Mouse (Mus musculus) MEL (cell line): ENCODE results near the gene Eloa. TPM values are rescaled to one million over a fixed set of nuclear protein-coding genes. Genes with fewer than 3 reads are reported as not detected.

Experiments used
- DNase-seq: peaks from one replicate; pipeline ENCODE4 v3.0.0; 2011; ENCODE audit warnings: low read depth, low spot score
- H3K27ac ChIP-seq: 2 replicates; pipeline ENCODE4 v1.5.1; 2012; ENCODE audit warnings: low read depth, mild to moderate bottlenecking, control low read depth, low read length, moderate library complexity; ENCODE audit not compliant: control insufficient read depth
- H3K27me3 ChIP-seq, 2 experiments: fragments of 150-350 bp in 1 of 2; sonication (generic) in 1 of 2; 2 replicates each; pipeline ENCODE4 v1.6.1; 2012; ENCODE audit warnings: low read length in 2 of 2, mild to moderate bottlenecking in 2 of 2, improper control_type of control experiment in 1 of 2, moderate library complexity in 1 of 2; ENCODE audit not compliant: insufficient read depth in 2 of 2, control insufficient read depth in 1 of 2
- H3K36me3 ChIP-seq, 2 experiments: 2 replicates each; pipeline ENCODE4 v1.6.1; 2012 to 2014; ENCODE audit warnings: low read length in 2 of 2, improper control_type of control experiment in 1 of 2, inconsistent platforms in 1 of 2, mild to moderate bottlenecking in 1 of 2; ENCODE audit not compliant: insufficient read depth in 2 of 2, control insufficient read depth in 1 of 2
- H3K4me1 ChIP-seq, 2 experiments: fragments of 150-350 bp in 1 of 2; sonication (generic) in 1 of 2; 2 replicates each; pipeline ENCODE4 v1.6.1; 2012; ENCODE audit warnings: low read length in 2 of 2, improper control_type of control experiment in 1 of 2, mild to moderate bottlenecking in 1 of 2; ENCODE audit not compliant: insufficient read depth in 2 of 2, control insufficient read depth in 1 of 2
- H3K4me3 ChIP-seq, 2 experiments: fragments of 150-350 bp in 1 of 2; sonication (generic) in 1 of 2; 2 replicates each; pipeline ENCODE4 v1.5.1; 2012; ENCODE audit warnings: low read depth in 2 of 2, low read length in 2 of 2, mild to moderate bottlenecking in 2 of 2, moderate library complexity in 2 of 2, control low read depth in 1 of 2, improper control_type of control experiment in 1 of 2; ENCODE audit not compliant: control insufficient read depth in 1 of 2, insufficient read depth in 1 of 2
- H3K79me2 ChIP-seq: 2 replicates; pipeline ENCODE4 v1.6.1; 2012; ENCODE audit warnings: mild to moderate bottlenecking, low read length, moderate library complexity; ENCODE audit not compliant: control insufficient read depth, poor library complexity, insufficient read depth
- H3K9ac ChIP-seq: 2 replicates; pipeline ENCODE4 v1.6.1; 2012; ENCODE audit warnings: low read depth, mild to moderate bottlenecking, control low read depth, low read length, moderate library complexity; ENCODE audit not compliant: control insufficient read depth, poor library complexity, severe bottlenecking
- H3K9me3 ChIP-seq: fragments of 150-350 bp; sonication (generic); replicated peaks from 2 replicates; pipeline ENCODE4 v1.6.1; 2012; ENCODE audit warnings: mild to moderate bottlenecking, low read length, improper control_type of control experiment, moderate library complexity; ENCODE audit not compliant: insufficient read depth
- BHLHE40 ChIP-seq: IDR thresholded peaks from 2 replicates; pipeline ENCODE4 v1.6.1; 2012; ENCODE audit warnings: low read depth, mild to moderate bottlenecking, inconsistent platforms, low read length, improper control_type of control experiment, borderline replicate concordance
- CHD2 ChIP-seq: IDR thresholded peaks from 2 replicates; pipeline ENCODE4 v1.6.1; 2011; ENCODE audit warnings: low read length, improper control_type of control experiment
- CTCF ChIP-seq, 3 experiments: IDR thresholded peaks in 2 of 3; conservative IDR thresholded peaks in 1 of 3; 2 replicates each; pipeline ENCODE4 v1.5.1; 2011 to 2012; ENCODE audit warnings: low read length in 3 of 3, low read depth in 2 of 3, mild to moderate bottlenecking in 2 of 3, improper control_type of control experiment in 1 of 3, inconsistent platforms in 1 of 3, mixed read lengths in 1 of 3, moderate library complexity in 1 of 3; ENCODE audit not compliant: control insufficient read depth in 1 of 3, insufficient read depth in 1 of 3, poor library complexity in 1 of 3, severe bottlenecking in 1 of 3
- ELF1 ChIP-seq: IDR thresholded peaks from 2 replicates; pipeline ENCODE4 v1.6.1; 2014; ENCODE audit warnings: low read depth, mild to moderate bottlenecking, inconsistent platforms, low read length, improper control_type of control experiment, moderate library complexity
- EP300 ChIP-seq, 2 experiments: IDR thresholded peaks; 2 replicates each; pipeline ENCODE4 v1.6.1; 2011; ENCODE audit warnings: improper control_type of control experiment in 2 of 2, low read length in 2 of 2, low read depth in 1 of 2, mild to moderate bottlenecking in 1 of 2
- GABPA ChIP-seq: IDR thresholded peaks from 2 replicates; pipeline ENCODE4 v1.6.1; 2012; ENCODE audit warnings: low read depth, mild to moderate bottlenecking, inconsistent platforms, low read length, improper control_type of control experiment, moderate library complexity
- GATA1 ChIP-seq: IDR thresholded peaks from 2 replicates; pipeline ENCODE4 v1.6.1; 2011; ENCODE audit warnings: low read depth, low read length, improper control_type of control experiment
- KAT2A ChIP-seq: conservative IDR thresholded peaks from 2 replicates; pipeline ENCODE4 v1.6.1; 2012; ENCODE audit warnings: low read depth, low read length, improper control_type of control experiment, inconsistent platforms
- MEF2A ChIP-seq: IDR thresholded peaks from 2 replicates; pipeline ENCODE4 v1.6.1; 2014; ENCODE audit warnings: low read depth, mild to moderate bottlenecking, inconsistent platforms, low read length, improper control_type of control experiment; ENCODE audit not compliant: poor library complexity, insufficient replicate concordance, severe bottlenecking; ENCODE audit errors: extremely low read depth
- MXI1 ChIP-seq: IDR thresholded peaks from 2 replicates; pipeline ENCODE4 v1.6.1; 2011; ENCODE audit warnings: mild to moderate bottlenecking, low read depth, low read length, improper control_type of control experiment
- MYB ChIP-seq: IDR thresholded peaks from 2 replicates; pipeline ENCODE4 v1.6.1; 2011; ENCODE audit warnings: mild to moderate bottlenecking, low read depth, low read length, improper control_type of control experiment
- MYC ChIP-seq: IDR thresholded peaks from 2 replicates; pipeline ENCODE4 v1.6.1; 2011; ENCODE audit warnings: low read depth, mild to moderate bottlenecking, low read length, improper control_type of control experiment, moderate library complexity
- POLR2AphosphoS2 ChIP-seq: IDR thresholded peaks from 2 replicates; pipeline ENCODE4 v1.6.1; 2011; ENCODE audit warnings: low read length, improper control_type of control experiment
- POLR2AphosphoS5 ChIP-seq: IDR thresholded peaks from 2 replicates; pipeline ENCODE4 v1.6.1; 2012; ENCODE audit warnings: low read depth, borderline replicate concordance, mild to moderate bottlenecking, inconsistent platforms, low read length, moderate library complexity, mixed read lengths
- RAD21 ChIP-seq: IDR thresholded peaks from 2 replicates; pipeline ENCODE4 v1.6.1; 2011; ENCODE audit warnings: mild to moderate bottlenecking, low read depth, low read length, improper control_type of control experiment
- SIN3A ChIP-seq: IDR thresholded peaks from 2 replicates; pipeline ENCODE4 v1.6.1; 2012; ENCODE audit warnings: low read length, improper control_type of control experiment, inconsistent platforms
- SMC3 ChIP-seq: IDR thresholded peaks from 2 replicates; pipeline ENCODE4 v1.6.1; 2011; ENCODE audit warnings: low read depth, low read length, improper control_type of control experiment
- TAL1 ChIP-seq: IDR thresholded peaks from 2 replicates; pipeline ENCODE4 v1.6.1; 2012; ENCODE audit warnings: mild to moderate bottlenecking, inconsistent platforms, low read length, moderate library complexity, mixed read lengths
- TCF12 ChIP-seq: IDR thresholded peaks from 2 replicates; pipeline ENCODE4 v1.6.1; 2014; ENCODE audit warnings: low read depth, mild to moderate bottlenecking, inconsistent platforms, low read length, improper control_type of control experiment, moderate library complexity
- UBTF ChIP-seq: IDR thresholded peaks from 2 replicates; pipeline ENCODE4 v1.6.1; 2012; ENCODE audit warnings: low read depth, mild to moderate bottlenecking, inconsistent platforms, low read length, improper control_type of control experiment, moderate library complexity, borderline replicate concordance; ENCODE audit not compliant: insufficient read depth
- ZC3H11A ChIP-seq: IDR thresholded peaks from 2 replicates; pipeline ENCODE4 v1.6.1; 2012; ENCODE audit warnings: low read depth, mild to moderate bottlenecking, inconsistent platforms, low read length, improper control_type of control experiment
- ZKSCAN1 ChIP-seq: IDR thresholded peaks from 2 replicates; pipeline ENCODE4 v1.6.1; 2012; ENCODE audit warnings: low read depth, mild to moderate bottlenecking, inconsistent platforms, low read length, improper control_type of control experiment, moderate library complexity
- ZNF384 ChIP-seq: IDR thresholded peaks from 2 replicates; pipeline ENCODE4 v1.6.1; 2012; ENCODE audit warnings: low read depth, mild to moderate bottlenecking, inconsistent platforms, low read length, improper control_type of control experiment
- polyA plus RNA-seq, 2 experiments: library from polyadenylated mRNA; stranded (reverse) in 1 of 2; unstranded in 1 of 2; fragments of >175 nt in 1 of 2; fragments of >200 nt in 1 of 2; gene quantifications; 2 replicates each; pipeline versions ENCODE4 v1.2.1 to v1.2.4; 2012; ENCODE audit warnings: low replicate concordance in 2 of 2, low read depth in 1 of 2; ENCODE audit not compliant: insufficient read length in 2 of 2, insufficient read depth in 1 of 2, missing spikeins in 1 of 2
- total RNA-seq: library from RNA; depleted of rRNA; stranded (reverse); fragments of 300-350 nt; gene quantifications from 2 replicates; pipeline ENCODE4 v1.2.3, GENCODE M21; 2012

Eloa gene
- total and polyA plus RNA-seq, 3 experiments: 30.8 to 41.4 (median 34.1) TPM

DNA sequence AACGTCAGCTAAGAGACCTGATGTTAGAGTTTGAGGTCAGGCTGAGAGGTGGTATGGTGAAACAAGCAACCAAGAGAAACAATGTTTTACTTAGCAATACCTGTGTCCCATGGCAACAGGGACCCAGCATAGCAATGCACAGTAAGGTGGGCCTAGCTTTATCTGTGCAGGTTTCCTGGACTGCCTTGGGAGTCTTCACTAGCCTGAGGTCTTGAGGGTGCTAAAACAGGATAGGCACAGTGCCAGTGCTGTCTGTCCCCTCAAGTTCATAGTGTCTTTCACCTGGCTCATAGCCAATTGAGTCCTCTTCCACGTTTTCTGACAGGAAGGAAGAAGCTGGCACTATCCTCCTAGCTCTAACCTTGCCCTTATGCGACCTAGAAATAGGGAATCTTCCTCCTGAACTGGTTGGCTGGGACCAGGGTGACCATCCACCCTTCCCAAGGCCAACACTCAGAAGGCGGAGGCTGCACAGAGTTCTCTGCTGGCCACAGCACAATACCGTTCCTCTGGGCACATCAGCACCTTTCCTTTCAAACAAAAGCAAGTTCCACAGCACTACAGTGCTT, 17.4 kb downstream of the Eloa start:
- no peaks in the 10 kb centered on the region for H3K79me2 ChIP-seq
- H3K9ac ChIP-seq: no peak overlapping the region
- H3K36me3 ChIP-seq: peaks cover 5 to 25% of the 10 kb centered on the region in 2 experiments
- no peak overlapping the region for H3K27ac ChIP-seq
- no peak for TF ChIP-seq MXI1
- TF ChIP-seq EP300 (IDR thresholded peaks at IDR 0.05; ENCODE audit: low read depth in 1 of 2, low read length in 2 of 2): peak; percentile 27 to 49; a peak in 3 of 4 replicates
- TF ChIP-seq UBTF: no peak
- no peak for TF ChIP-seq ZKSCAN1
- peak; percentile 60 for TF ChIP-seq TAL1
- TF ChIP-seq, all 39 proteins: peak for 2
- Histone ChIP-seq H3K4me3 (no peak overlapping the region), H3K4me1 (peaks cover 0 to 3% of the 10 kb centered on the region in 2 experiments; a peak in 1 of 4 replicates), H3K27me3 (no peaks in the 10 kb centered on the region), H3K9me3 (no peaks in the 10 kb centered on the region)
- peak; percentile 67 for DNase-seq

DNA sequence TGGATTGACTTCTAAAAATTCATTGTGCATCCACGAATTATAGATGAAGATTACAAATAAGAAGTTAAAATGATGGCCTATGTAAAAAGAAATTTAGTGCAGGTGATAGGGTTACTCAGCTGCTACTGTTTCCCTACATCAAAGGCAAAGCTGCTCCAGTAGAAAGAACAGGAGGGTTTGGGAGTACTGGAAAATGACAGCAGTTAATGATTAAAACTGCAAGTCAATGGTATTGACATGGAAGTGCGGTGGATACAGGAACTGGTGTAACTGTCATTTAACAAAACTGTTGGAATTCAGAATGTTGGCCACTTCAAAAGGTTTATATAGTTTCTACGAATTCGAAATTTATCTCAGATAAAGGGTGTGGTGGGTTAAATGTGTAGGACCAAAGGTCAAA, 26.4 kb downstream of the Eloa start:
- H3K9ac ChIP-seq: no peak overlapping the region
- H3K4me3 ChIP-seq: no peak overlapping the region
- H3K4me1 ChIP-seq: 0 out of 4 replicates have a peak, but pooled peaks cover 0 to 2% of the 10 kb centered on the region in 2 experiments
- peaks cover 0 to 3% of the 10 kb centered on the region in 2 experiments; a peak in 1 of 4 replicates for H3K36me3 ChIP-seq
- no peak for DNase-seq
- no peaks in the 10 kb centered on the region for H3K79me2 ChIP-seq
- no peaks in the 10 kb centered on the region for H3K9me3 ChIP-seq
- H3K27ac ChIP-seq: no peak overlapping the region
- TF ChIP-seq MEF2A (no peak), ZNF384 (no peak), SMC3 (no peak), GATA1 (no peak), POLR2AphosphoS5 (no peak), ZC3H11A (no peak), MYC (no peak), RAD21 (no peak), TCF12 (no peak), MYB (no peak), MXI1 (no peak), BHLHE40 (no peak), GABPA (no peak), ELF1 (no peak), CTCF (IDR thresholded peaks at IDR 0.05 in 2 of 3, conservative IDR thresholded peaks at IDR 0.05 in 1 of 3; ENCODE audit: control insufficient read depth in 1 of 3, insufficient read depth in 1 of 3, low read depth in 2 of 3, low read length in 3 of 3, poor library complexity in 1 of 3, severe bottlenecking in 1 of 3) (no peak), CHD2 (no peak), POLR2AphosphoS2 (no peak), SIN3A (no peak), KAT2A (no peak)
- H3K27me3 ChIP-seq: no peaks in the 10 kb centered on the region
